Mouse (Mus musculus) forebrain, embryonic 15.5 days (tissue): ENCODE measurements around the gene Negr1. TPM values are rescaled to one million over a fixed set of nuclear protein-coding genes. Genes with fewer than 3 reads are reported as not detected.

ENCODE experiments used
- ATAC-seq: fragments of 200-750 bp; cut with Nextera tagmentation; replicated peaks from 2 replicates; pipeline ENCODE4 v1.8.0; 2017; ENCODE audit warnings: mild to moderate bottlenecking, moderate TSS enrichment, moderate library complexity
- H3K27ac ChIP-seq: fragments of 300-500 bp; sonication (generic); replicated peaks from 2 replicates; pipeline ENCODE4 v1.5.1; 2015; ENCODE audit warnings: mild to moderate bottlenecking, inconsistent platforms
- H3K27me3 ChIP-seq: fragments of 300-500 bp; sonication (generic); 2 replicates; pipeline ENCODE4 v1.6.1; 2015; ENCODE audit warnings: inconsistent platforms
- H3K36me3 ChIP-seq: fragments of 300-500 bp; sonication (generic); 2 replicates; pipeline ENCODE4 v1.6.1; 2015; ENCODE audit warnings: mild to moderate bottlenecking, inconsistent platforms
- H3K4me1 ChIP-seq: fragments of 300-500 bp; sonication (generic); 2 replicates; pipeline ENCODE4 v1.6.1; 2015; ENCODE audit warnings: inconsistent platforms
- H3K4me2 ChIP-seq: fragments of 300-500 bp; sonication (generic); replicated peaks from 2 replicates; pipeline ENCODE4 v1.6.1; 2015; ENCODE audit warnings: mild to moderate bottlenecking, inconsistent platforms
- H3K4me3 ChIP-seq: fragments of 300-500 bp; sonication (generic); 2 replicates; pipeline ENCODE4 v1.5.1; 2015; ENCODE audit warnings: mild to moderate bottlenecking, inconsistent platforms
- H3K9ac ChIP-seq: fragments of 300-500 bp; sonication (generic); replicated peaks from 2 replicates; pipeline ENCODE4 v1.6.1; 2015; ENCODE audit warnings: mild to moderate bottlenecking, inconsistent platforms
- H3K9me3 ChIP-seq: fragments of 300-500 bp; sonication (generic); 2 replicates; pipeline ENCODE4 v1.6.1; 2016; ENCODE audit warnings: inconsistent platforms
- WGBS: fragments of 180-500 bp; shearing (Covaris S2); methylation state at CpG from one replicate; pipeline ENCODE4 v1.1.7; 2015; ENCODE audit warnings: mixed read lengths; 5-methylcytosine and 5-hydroxymethylcytosine counted together
- polyA plus RNA-seq: library from polyadenylated mRNA; unstranded; fragments of >200 nt; fragmentation: Nextera tagmentation; extraction: Ambion mirVana; gene quantifications from 2 replicates; pipeline ENCODE4 v1.2.1, GENCODE M21; 2015

The Negr1 gene
- polyA plus RNA-seq, 1 experiment from 2014 or later: 40.4 TPM

- no peak for ATAC-seq
- Histone ChIP-seq H3K9me3 (no peaks in the 10 kb centered on the region), H3K27me3 (no peaks in the 10 kb centered on the region), H3K27ac (no peak overlapping the region), H3K4me2 (no peak overlapping the region), H3K4me3 (no peak overlapping the region), H3K4me1 (no peaks in the 10 kb centered on the region; the same call in 1 of the 2 replicates), H3K36me3 (no peaks in the 10 kb centered on the region), H3K9ac (no peak overlapping the region)
- 90% methylated on average over 2 of the region's 2 CpGs for WGBS
Observed at GRCm38 (mm10) chr3:156929677-156930440, 368.3 kb downstream of the Negr1 start.

- no peak overlapping the region for H3K9ac ChIP-seq
- no peaks in the 10 kb centered on the region for H3K36me3 ChIP-seq
- H3K4me3 ChIP-seq: no peak overlapping the region
- 91% methylated on average over 2 of the region's 2 CpGs for WGBS
- no peaks in the 10 kb centered on the region; the same call in 1 of the 2 replicates for H3K4me1 ChIP-seq
- no peak overlapping the region for H3K27ac ChIP-seq
- H3K9me3 ChIP-seq: no peaks in the 10 kb centered on the region
- ATAC-seq: no peak
- H3K27me3 ChIP-seq: no peaks in the 10 kb centered on the region
- no peak overlapping the region for H3K4me2 ChIP-seq
Observed at GRCm38 (mm10) chr3:156931011-156931410, 369.4 kb downstream of the Negr1 start.

GRCm38 (mm10) chr3:156931540-156931939 is 369.9 kb downstream of the Negr1 start:
- 98% methylated on average over 1 of the region's 1 CpGs for WGBS
- H3K27ac ChIP-seq: no peak overlapping the region
- no peaks in the 10 kb centered on the region for H3K27me3 ChIP-seq
- no peak overlapping the region for H3K4me2 ChIP-seq
- no peaks in the 10 kb centered on the region for H3K36me3 ChIP-seq
- no peaks in the 10 kb centered on the region for H3K9me3 ChIP-seq
- no peaks in the 10 kb centered on the region; the same call in 1 of the 2 replicates for H3K4me1 ChIP-seq
- no peak for ATAC-seq
- no peak overlapping the region for H3K9ac ChIP-seq
- H3K4me3 ChIP-seq: no peak overlapping the region

- H3K27ac ChIP-seq: no peak overlapping the region
- 68% methylated on average over 5 of the region's 5 CpGs for WGBS
Observed at GRCm38 (mm10) chr3:156934778-156935290, 373.2 kb downstream of the Negr1 start.

GRCm38 (mm10) chr3:156947404-156947803 is 385.8 kb downstream of the Negr1 start:
- peaks cover 11% of the 10 kb centered on the region; the same call in 1 of the 2 replicates for H3K4me1 ChIP-seq
- ATAC-seq: peak; percentile 90
- no peak overlapping the region for H3K9ac ChIP-seq
- H3K27me3 ChIP-seq: no peaks in the 10 kb centered on the region
- no peaks in the 10 kb centered on the region for H3K36me3 ChIP-seq
- H3K4me3 ChIP-seq: no peak overlapping the region
- peak overlapping the region; percentile 31 for H3K27ac ChIP-seq
- H3K9me3 ChIP-seq: no peaks in the 10 kb centered on the region
- no peak overlapping the region for H3K4me2 ChIP-seq
- WGBS: 47% methylated on average over 6 of the region's 6 CpGs

More at GRCm38 (mm10) chr3:156934778-156935290, 373.2 kb downstream of the Negr1 start:
- Histone ChIP-seq H3K4me3 (no peak overlapping the region), H3K9ac (no peak overlapping the region), H3K4me2 (no peak overlapping the region), H3K27me3 (no peaks in the 10 kb centered on the region), H3K4me1 (no peaks in the 10 kb centered on the region), H3K9me3 (no peaks in the 10 kb centered on the region), H3K36me3 (no peaks in the 10 kb centered on the region)
- ATAC-seq: no peak

GRCm38 (mm10) chr3:156952970-156953369 is 391.4 kb downstream of the Negr1 start:
- H3K4me2 ChIP-seq: no peak overlapping the region
- no peaks in the 10 kb centered on the region for H3K9me3 ChIP-seq
- 67% methylated on average over 6 of the region's 6 CpGs for WGBS
- 0 out of 2 replicates have a peak, but pooled peaks have one; percentile 17 for ATAC-seq
- no peak overlapping the region for H3K27ac ChIP-seq
- peaks cover 3% of the 10 kb centered on the region; the same call in 1 of the 2 replicates for H3K4me1 ChIP-seq
- no peak overlapping the region for H3K4me3 ChIP-seq
- H3K36me3 ChIP-seq: no peaks in the 10 kb centered on the region
- H3K9ac ChIP-seq: no peak overlapping the region
- no peaks in the 10 kb centered on the region for H3K27me3 ChIP-seq

GRCm38 (mm10) chr3:156955094-156955493 is 393.5 kb downstream of the Negr1 start:
- H3K27ac ChIP-seq: no peak overlapping the region
- no peaks in the 10 kb centered on the region for H3K36me3 ChIP-seq
- H3K9me3 ChIP-seq: no peaks in the 10 kb centered on the region
- no peak overlapping the region for H3K4me3 ChIP-seq
- H3K4me1 ChIP-seq: 0 out of 2 replicates have a peak, but pooled peaks cover 3% of the 10 kb centered on the region
- no peaks in the 10 kb centered on the region for H3K27me3 ChIP-seq
- 93% methylated on average over 4 of the region's 4 CpGs for WGBS
- H3K9ac ChIP-seq: no peak overlapping the region
- H3K4me2 ChIP-seq: no peak overlapping the region
- ATAC-seq: no peak

GRCm38 (mm10) chr3:156958640-156959039 is 397.0 kb downstream of the Negr1 start:
- ATAC-seq: no peak
- WGBS: 84% methylated on average over 7 of the region's 7 CpGs
- Histone ChIP-seq H3K9ac (no peak overlapping the region), H3K4me2 (no peak overlapping the region), H3K27me3 (no peaks in the 10 kb centered on the region), H3K36me3 (no peaks in the 10 kb centered on the region), H3K27ac (no peak overlapping the region), H3K4me1 (0 out of 2 replicates have a peak, but pooled peaks cover 3% of the 10 kb centered on the region), H3K4me3 (no peak overlapping the region), H3K9me3 (no peaks in the 10 kb centered on the region)

GRCm38 (mm10) chr3:156968764-156969163 is 407.2 kb downstream of the Negr1 start:
- Histone ChIP-seq H3K4me2 (no peak overlapping the region), H3K4me1 (no peaks in the 10 kb centered on the region), H3K9ac (no peak overlapping the region), H3K27me3 (no peaks in the 10 kb centered on the region), H3K36me3 (no peaks in the 10 kb centered on the region), H3K4me3 (no peak overlapping the region), H3K27ac (no peak overlapping the region), H3K9me3 (no peaks in the 10 kb centered on the region)
- no peak for ATAC-seq
- WGBS: 83% methylated on average over 2 of the region's 2 CpGs

GRCm38 (mm10) chr3:156971104-156971503 is 409.5 kb downstream of the Negr1 start:
- no peak for ATAC-seq
- Histone ChIP-seq H3K27ac (no peak overlapping the region), H3K4me1 (no peaks in the 10 kb centered on the region), H3K4me3 (no peak overlapping the region), H3K36me3 (no peaks in the 10 kb centered on the region), H3K9me3 (no peaks in the 10 kb centered on the region), H3K4me2 (no peak overlapping the region), H3K9ac (no peak overlapping the region), H3K27me3 (no peaks in the 10 kb centered on the region)
- 80% methylated on average over 2 of the region's 2 CpGs for WGBS

- no peak overlapping the region for H3K27ac ChIP-seq
- no peaks in the 10 kb centered on the region for H3K9me3 ChIP-seq
- no peak overlapping the region for H3K4me3 ChIP-seq
- no peak for ATAC-seq
- H3K4me1 ChIP-seq: peaks cover 18% of the 10 kb centered on the region
- H3K36me3 ChIP-seq: no peaks in the 10 kb centered on the region
- no peaks in the 10 kb centered on the region for H3K27me3 ChIP-seq
- H3K4me2 ChIP-seq: no peak overlapping the region
- H3K9ac ChIP-seq: no peak overlapping the region
- WGBS: 74% methylated on average over 2 of the region's 2 CpGs
Observed at GRCm38 (mm10) chr3:156976816-156977215, 415.2 kb downstream of the Negr1 start.

- Histone ChIP-seq H3K9ac (no peak overlapping the region), H3K36me3 (no peaks in the 10 kb centered on the region), H3K27ac (peak overlapping the region; percentile 20; the same call in 1 of the 2 replicates), H3K4me3 (no peak overlapping the region), H3K4me2 (no peak overlapping the region), H3K4me1 (peaks cover 23% of the 10 kb centered on the region), H3K9me3 (no peaks in the 10 kb centered on the region), H3K27me3 (no peaks in the 10 kb centered on the region)
- 43% methylated on average over 11 of the region's 11 CpGs for WGBS
- ATAC-seq: peak; percentile 59
Observed at GRCm38 (mm10) chr3:156980042-156980716, 418.6 kb downstream of the Negr1 start.
